In genomic region chr7:113260321-113261167, GRCm38 (mm10) we compare ENCODE assay signal across 8 mouse cellular contexts. TPM values are rescaled to one million over a fixed set of nuclear protein-coding genes. Genes with fewer than 3 reads are reported as not detected.
DNase-seq lines count a peak whose midpoint lies in the region; ATAC-seq and TF ChIP-seq lines count a peak whose summit lies in the region.
"Had no signal": no experiment of that assay in that cellular context is flagged by ENCODE, and none has a peak within 500 bp of the region (broad histone marks: within the 10 kb centered on the region; RNA-seq: fewer than 3 reads in every experiment).

No protein-coding gene starts in this region.

- peaks cover 8% of the 10 kb centered on the region for H3K4me1 ChIP-seq in brown adipose tissue, adult 24 weeks (ENCODE audit: control insufficient read depth, insufficient read depth, insufficient read length, low read length)
- peaks cover 12% of the 10 kb centered on the region for H3K4me1 ChIP-seq in heart, postnatal 0 days (ENCODE audit: control insufficient read depth, insufficient read depth)
- H3K4me1 ChIP-seq in liver, embryonic 12.5 days, result peaks cover 15% of the 10 kb centered on the region
- H3K4me1 ChIP-seq in neural tube, embryonic 15.5 days, result no peaks in the 10 kb centered on the region

- H3K9ac ChIP-seq in heart, postnatal 0 days (replicated peaks; ENCODE audit: low read depth, low read length), result no peak overlapping the region
- no peak overlapping the region for H3K9ac ChIP-seq in liver, embryonic 12.5 days
- H3K9ac ChIP-seq in neural tube, embryonic 15.5 days (replicated peaks), result no peak overlapping the region

- no peak for TF ChIP-seq EP300 in heart, postnatal 0 days (IDR thresholded peaks at IDR 0.05; ENCODE audit: low read depth)

- ATAC-seq in heart, postnatal 0 days (ENCODE audit: insufficient read depth, low read depth), result peak; percentile 71
- ATAC-seq in liver, embryonic 12.5 days, result peak; percentile 56
- ATAC-seq in neural tube, embryonic 15.5 days (ENCODE audit: low FRiP score), result peak; percentile 72; the same call in 1 of the 2 replicates

- H3K9me3 ChIP-seq in heart, postnatal 0 days (replicated peaks; ENCODE audit: control insufficient read depth, low read length), result no peaks in the 10 kb centered on the region
- no peaks in the 10 kb centered on the region for H3K9me3 ChIP-seq in liver, embryonic 12.5 days (replicated peaks)
- H3K9me3 ChIP-seq in neural tube, embryonic 15.5 days (replicated peaks), result no peaks in the 10 kb centered on the region

- H3K4me2 ChIP-seq in heart, postnatal 0 days (ENCODE audit: low read depth, low read length), result no peak overlapping the region
- H3K4me2 ChIP-seq in liver, embryonic 12.5 days, result no peak overlapping the region
- no peak overlapping the region for H3K4me2 ChIP-seq in neural tube, embryonic 15.5 days

- peak; percentile 19 for DNase-seq in right cerebral cortex, postnatal 4 days
- no peak for DNase-seq in right cerebral cortex, postnatal 25 days
- no peak for DNase-seq in heart, postnatal 0 days (ENCODE audit: low spot score)
- no peak for DNase-seq in layer of hippocampus, adult 9-10 months (ENCODE audit: low spot score)

- 71% methylated on average over 21 of the region's 21 CpGs for WGBS in heart, postnatal 0 days
- WGBS in liver, embryonic 12.5 days (ENCODE audit: insufficient replicate concordance), result 60% methylated on average over 21 of the region's 21 CpGs
- 62% methylated on average over 21 of the region's 21 CpGs for WGBS in neural tube, embryonic 15.5 days

- no peaks in the 10 kb centered on the region for H3K27me3 ChIP-seq in heart, postnatal 0 days (ENCODE audit: control insufficient read depth, insufficient read depth, low read length)
- no peaks in the 10 kb centered on the region for H3K27me3 ChIP-seq in liver, embryonic 12.5 days (replicated peaks)
- H3K27me3 ChIP-seq in neural tube, embryonic 15.5 days (replicated peaks), result no peaks in the 10 kb centered on the region

- H3K4me3 ChIP-seq in brown adipose tissue, adult 24 weeks (ENCODE audit: insufficient read depth, low read depth, low read length), result no peak overlapping the region
- H3K4me3 ChIP-seq in heart, postnatal 0 days (ENCODE audit: low read depth, low read length), result no peak overlapping the region
- no peak overlapping the region for H3K4me3 ChIP-seq in liver, embryonic 12.5 days
- no peak overlapping the region for H3K4me3 ChIP-seq in neural tube, embryonic 15.5 days (replicated peaks)
- H3K4me3 ChIP-seq: erythroblast, embryonic 14.5 days had no signal

- H3K36me3 ChIP-seq in heart, postnatal 0 days (replicated peaks; ENCODE audit: control insufficient read depth, insufficient read depth, low read length), result no peaks in the 10 kb centered on the region
- H3K36me3 ChIP-seq in liver, embryonic 12.5 days, result no peaks in the 10 kb centered on the region
- H3K36me3 ChIP-seq in neural tube, embryonic 15.5 days, result no peaks in the 10 kb centered on the region

- no peak for TF ChIP-seq CTCF in heart, postnatal 0 days (IDR thresholded peaks at IDR 0.05; ENCODE audit: low read depth)

- peak overlapping the region; percentile 45 for H3K27ac ChIP-seq in brown adipose tissue, adult 24 weeks (replicated peaks; ENCODE audit: low read depth, low read length)
- peak overlapping the region; percentile 22; the same call in 1 of the 2 replicates for H3K27ac ChIP-seq in heart, postnatal 0 days (ENCODE audit: low read depth)
- no peak overlapping the region for H3K27ac ChIP-seq in liver, embryonic 12.5 days
- H3K27ac ChIP-seq in neural tube, embryonic 15.5 days (replicated peaks), result no peak overlapping the region

RNA-seq across cellular contexts. Expression of gene Arntl, which starts 53.3 kb away (rescaled TPM):
- 5.0 and 10.8 TPM in 2 replicates for polyA plus RNA-seq in brown adipose tissue, adult 24 weeks (2012; ENCODE audit: insufficient read depth, insufficient read length, missing spikeins)
- 8.0 and 9.3 TPM in 2 replicates for total RNA-seq in heart, postnatal 0 days (2014; rRNA removed; ENCODE audit: low replicate concordance)
- polyA plus RNA-seq in heart, postnatal 0 days (2015; fragmentation: Nextera tagmentation; extraction: Ambion mirVana), result 3.7 and 4.6 TPM in 2 replicates
- polyA plus RNA-seq in liver, embryonic 12.5 days (2016; fragmentation: Nextera tagmentation; extraction: Ambion mirVana), result 5.4 and 5.7 TPM in 2 replicates
- polyA plus RNA-seq in neural tube, embryonic 15.5 days (2015; fragmentation: Nextera tagmentation; extraction: Ambion mirVana), result 14.4 and 17.7 TPM in 2 replicates

Comparison
In these comparisons a context has a peak if more than half of its experiments do, and no peak if none do; other contexts are left out.
1. H3K27ac ChIP-seq: peak in brown adipose tissue, adult 24 weeks (single experiment) and heart, postnatal 0 days (single experiment); none in liver, embryonic 12.5 days (single experiment) and neural tube, embryonic 15.5 days (single experiment).
2. Peak in every context shown above with its lines, with median percentiles within 50 percentile points of each other: ATAC-seq.